Comparison of ENCODE assay signal across 30 mouse cellular contexts in the genomic region with DNA sequence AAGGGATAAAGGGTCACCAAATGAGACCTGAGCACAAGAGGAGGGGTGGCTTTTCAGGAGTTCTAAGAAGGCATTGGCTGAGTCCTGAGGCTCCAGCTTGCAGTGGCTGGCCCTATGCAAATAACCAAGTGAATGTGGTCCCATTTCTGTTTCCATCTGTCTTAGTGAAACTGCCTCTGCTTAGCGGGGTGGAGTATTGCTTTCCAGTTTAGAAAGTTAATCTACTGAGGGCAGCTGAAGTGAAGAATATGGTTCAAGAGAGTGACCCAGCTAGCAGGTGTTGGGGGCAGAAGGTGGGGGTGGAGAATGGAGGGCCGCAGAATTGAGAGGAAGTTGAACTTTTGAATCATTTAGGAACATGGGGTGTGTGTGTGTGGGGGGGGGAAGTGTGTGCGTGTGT. TPM values are rescaled to one million over a fixed set of nuclear protein-coding genes. Genes with fewer than 3 reads are reported as not detected.
DNase-seq lines count a peak whose midpoint lies in the region; ATAC-seq and TF ChIP-seq lines count a peak whose summit lies in the region.
"Had no signal": no experiment of that assay in that cellular context is flagged by ENCODE, and none has a peak within 500 bp of the region (broad histone marks: within the 10 kb centered on the region; RNA-seq: fewer than 3 reads in every experiment).

No protein-coding gene starts in this region.

- peak overlapping the region; percentile 91 for H3K4me2 ChIP-seq in CH12.LX (ENCODE audit: insufficient read depth, low read depth, poor library complexity, severe bottlenecking)
- H3K4me2 ChIP-seq in hindbrain, embryonic 16.5 days (ENCODE audit: low read length) = no peak overlapping the region
- H3K4me2 ChIP-seq: forebrain, embryonic 12.5 days; heart, embryonic 11.5 days; hindbrain, embryonic 12.5 days; liver, embryonic 13.5 days; midbrain, embryonic 15.5 days had no signal

- peaks cover 5% of the 10 kb centered on the region for H3K9me3 ChIP-seq in CH12.LX (replicated peaks; ENCODE audit: low read length)
- H3K9me3 ChIP-seq in hindbrain, embryonic 16.5 days (ENCODE audit: control insufficient read depth, low read length) = no peaks in the 10 kb centered on the region
- H3K9me3 ChIP-seq: forebrain, embryonic 12.5 days; hindbrain, embryonic 12.5 days; liver, embryonic 13.5 days; midbrain, embryonic 10.5 days; midbrain, embryonic 15.5 days had no signal

- 0 out of 2 replicates have a peak, but pooled peaks have one; percentile 27 for TF ChIP-seq POLR2A in CH12.LX (IDR thresholded peaks at IDR 0.05; ENCODE audit: low read depth, low read length)

- H3K27me3 ChIP-seq in CH12.LX (replicated peaks) = no peaks in the 10 kb centered on the region
- no peaks in the 10 kb centered on the region for H3K27me3 ChIP-seq in hindbrain, embryonic 16.5 days (replicated peaks; ENCODE audit: control insufficient read depth, insufficient read depth, low read length)
- H3K27me3 ChIP-seq: forebrain, embryonic 12.5 days; hindbrain, embryonic 12.5 days; liver, embryonic 13.5 days; midbrain, embryonic 15.5 days had no signal

- no peak overlapping the region for H3K9ac ChIP-seq in CH12.LX (ENCODE audit: insufficient read depth, low read depth)
- no peak overlapping the region for H3K9ac ChIP-seq in hindbrain, embryonic 16.5 days (ENCODE audit: low read depth, low read length)
- H3K9ac ChIP-seq: forebrain, embryonic 12.5 days; forebrain, postnatal 0 days; hindbrain, embryonic 12.5 days; liver, embryonic 13.5 days; midbrain, embryonic 15.5 days had no signal

- peak overlapping the region; percentile 43; the same call in 1 of the 2 replicates for H3K27ac ChIP-seq in CH12.LX (ENCODE audit: insufficient read depth, low read depth)
- H3K27ac ChIP-seq in gastrocnemius, adult 2 months = no peak overlapping the region
- H3K27ac ChIP-seq in hindbrain, embryonic 16.5 days (ENCODE audit: low read depth, low read length) = no peak overlapping the region
- H3K27ac ChIP-seq: forebrain, embryonic 12.5 days; hindbrain, embryonic 12.5 days; liver, embryonic 13.5 days; macrophage; midbrain, embryonic 10.5 days; midbrain, embryonic 15.5 days; stomach, postnatal 0 days had no signal

- dilution Hi-C loops in CH12.LX (cut with MboI; ENCODE audit: extremely low pct_ligation_motif_present, extremely low pct_unique_long_range_greater_than_20kb, low sequenced_read_pairs) = no loop called here

- no peak; the same call in 1 of the 2 replicates for TF ChIP-seq RAD21 in CH12.LX (IDR thresholded peaks at IDR 0.05; ENCODE audit: low read depth, low read length)

- 89% methylated on average over 3 of the region's 3 CpGs for WGBS in hindbrain, embryonic 16.5 days

- no peaks in the 10 kb centered on the region for H3K36me3 ChIP-seq in CH12.LX (replicated peaks in 1 of 2; ENCODE audit: control insufficient read depth in 1 of 2, insufficient read depth in 1 of 2, low read length in 1 of 2)
- no peaks in the 10 kb centered on the region for H3K36me3 ChIP-seq in hindbrain, embryonic 16.5 days (ENCODE audit: control insufficient read depth, insufficient read depth, low read length)
- H3K36me3 ChIP-seq: forebrain, embryonic 12.5 days; hindbrain, embryonic 12.5 days; liver, embryonic 13.5 days; midbrain, embryonic 10.5 days; midbrain, embryonic 15.5 days had no signal

- peak; percentile 2 for DNase-seq in spleen, adult 12 weeks (ENCODE audit: low spot score)
- no peak for DNase-seq in spleen, postnatal 14 days (ENCODE audit: low spot score in 2 of 2)
- DNase-seq in CH12.LX (ENCODE audit: extremely low read depth) = peak; percentile 96
- no peak for DNase-seq in gastrocnemius, adult 2 months
- DNase-seq: adrenal gland, adult 8-10 months; cerebellum, adult 11 months; cerebellum, adult 9-10 months; forebrain, postnatal 0 days; gastrocnemius, postnatal 10 days; heart, postnatal 36 days; kidney, adult 9 months; kidney, postnatal 10 days; layer of hippocampus, postnatal 36 days; left cerebral cortex, postnatal 4 days; liver, embryonic 13.5 days; lung, adult 2 months; lung, postnatal 10 days; right cerebral cortex, adult 18-20 months; thymus, postnatal 4 days had no signal

- peaks cover 17 to 61% of the 10 kb centered on the region in 2 experiments for H3K4me1 ChIP-seq in CH12.LX (ENCODE audit: control insufficient read depth in 1 of 2, insufficient read depth in 2 of 2)
- H3K4me1 ChIP-seq in hindbrain, embryonic 16.5 days (ENCODE audit: control insufficient read depth, insufficient read depth, low read depth, low read length) = no peaks in the 10 kb centered on the region
- H3K4me1 ChIP-seq: forebrain, embryonic 12.5 days; hindbrain, embryonic 12.5 days; midbrain, embryonic 15.5 days had no signal

- TF ChIP-seq CTCF in CH12.LX (conservative IDR thresholded peaks at IDR 0.05 in 1 of 2, IDR thresholded peaks at IDR 0.05 in 1 of 2; ENCODE audit: low read depth in 2 of 2, low read length in 2 of 2) = no peak
- no peak for TF ChIP-seq CTCF in gastrocnemius, adult 2 months (IDR thresholded peaks at IDR 0.05)

- peak; percentile 26; the same call in 1 of the 2 replicates for ATAC-seq in megakaryocyte progenitor cell, adult 5-6 weeks (replicated peaks; ENCODE audit: poor library complexity)
- ATAC-seq in erythroblast, adult 5-6 weeks (replicated peaks; ENCODE audit: low FRiP score, poor library complexity, severe bottlenecking) = no peak
- no peak for ATAC-seq in hindbrain, embryonic 16.5 days
- ATAC-seq: forebrain, postnatal 0 days; intestine, embryonic 16.5 days; midbrain, embryonic 15.5 days had no signal

- TF ChIP-seq EP300 in CH12.LX (IDR thresholded peaks at IDR 0.05; ENCODE audit: low read length) = peak; percentile 87

- intact Hi-C loops in gastrocnemius, adult 2 months (cut with DNase I) = no loop called here

- in situ Hi-C loops in CH12.LX (cut with MboI; ENCODE audit: low pct_ligation_motif_present, low pct_unique_long_range_greater_than_20kb, low sequenced_read_pairs) = no loop called here

- H3K4me3 ChIP-seq in CH12.LX (replicated peaks in 1 of 3; ENCODE audit: low read depth in 2 of 3, low read length in 2 of 3, poor library complexity in 1 of 3) = no peak overlapping the region
- no peak overlapping the region for H3K4me3 ChIP-seq in gastrocnemius, adult 2 months
- H3K4me3 ChIP-seq in hindbrain, embryonic 16.5 days (ENCODE audit: low read length) = no peak overlapping the region
- H3K4me3 ChIP-seq: forebrain, embryonic 12.5 days; hindbrain, embryonic 12.5 days; liver, embryonic 13.5 days; midbrain, embryonic 10.5 days; midbrain, embryonic 15.5 days had no signal

- no peaks in the 10 kb centered on the region for H3K79me2 ChIP-seq in CH12.LX (replicated peaks; ENCODE audit: control insufficient read depth, extremely low read depth, insufficient read depth, poor library complexity, severe bottlenecking)

TF ChIP-seq in CH12.LX, 34 proteins besides CTCF, POLR2A, EP300 and RAD21 (continues in another document):
- TF ChIP-seq MAZ (IDR thresholded peaks at IDR 0.05; ENCODE audit: low read depth, low read length) (peak; percentile 92), IRF4 (IDR thresholded peaks at IDR 0.05; ENCODE audit: low read depth, low read length) (peak; percentile 90), USF2 (conservative IDR thresholded peaks at IDR 0.05; ENCODE audit: low read depth, low read length) (no peak), E2F4 (IDR thresholded peaks at IDR 0.05; ENCODE audit: insufficient replicate concordance, low read depth, low read length) (no peak), UBTF (IDR thresholded peaks at IDR 0.05; ENCODE audit: low read depth, low read length) (no peak), TBP (conservative IDR thresholded peaks at IDR 0.05; ENCODE audit: low read depth, low read length) (peak; percentile 60; the same call in 1 of the 2 replicates), USF1 (IDR thresholded peaks at IDR 0.05; ENCODE audit: low read depth, low read length) (no peak), MEF2A (IDR thresholded peaks at IDR 0.05; ENCODE audit: borderline replicate concordance, low read depth, low read length) (peak; percentile 89), CHD2 (IDR thresholded peaks at IDR 0.05; ENCODE audit: low read length) (peak; percentile 72; the same call in 1 of the 2 replicates), SIN3A (IDR thresholded peaks at IDR 0.05; ENCODE audit: low read length) (peak; percentile 86), ZNF384 (IDR thresholded peaks at IDR 0.05; ENCODE audit: low read depth, low read length) (no peak), BHLHE40 (IDR thresholded peaks at IDR 0.05; ENCODE audit: low read depth, low read length) (peak; percentile 79), ZC3H11A (IDR thresholded peaks at IDR 0.05; ENCODE audit: low read depth, low read length) (no peak), GABPA (IDR thresholded peaks at IDR 0.05; ENCODE audit: insufficient replicate concordance, low read depth, low read length) (no peak), NRF1 (IDR thresholded peaks at IDR 0.05; ENCODE audit: low read depth, low read length) (no peak), ZMIZ1 (IDR thresholded peaks at IDR 0.05; ENCODE audit: low read depth, low read length) (peak; percentile 56; the same call in 1 of the 2 replicates), MYC (IDR thresholded peaks at IDR 0.05; ENCODE audit: low read depth, low read length) (no peak), ZKSCAN1 (IDR thresholded peaks at IDR 0.05; ENCODE audit: borderline replicate concordance, low read depth, low read length) (no peak), MAFK (IDR thresholded peaks at IDR 0.05; ENCODE audit: insufficient replicate concordance, low read length) (peak; percentile 94), TCF12 (IDR thresholded peaks at IDR 0.05; ENCODE audit: low read depth, low read length) (peak; percentile 93), POLR2AphosphoS2 (IDR thresholded peaks at IDR 0.05; ENCODE audit: low read depth, low read length) (no peak), JUN (IDR thresholded peaks at IDR 0.05; ENCODE audit: insufficient read depth, low read depth, low read length) (0 out of 2 replicates have a peak, but pooled peaks have one; percentile 5), PAX5 (IDR thresholded peaks at IDR 0.05; ENCODE audit: low read length) (no peak), SMC3 (IDR thresholded peaks at IDR 0.05; ENCODE audit: low read depth, low read length) (peak; percentile 36), NELFE (IDR thresholded peaks at IDR 0.05; ENCODE audit: low read depth, low read length) (peak; percentile 54; the same call in 1 of the 2 replicates)

RNA-seq across cellular contexts. Expression of gene Hhex, which starts 31.8 kb away (rescaled TPM):
- 7.3 and 7.6 TPM in 2 replicates for total RNA-seq in CH12.LX (2012; rRNA removed)
- total RNA-seq in CH12.LX (2014; rRNA removed) = 9.1 and 11.0 TPM in 2 replicates
- polyA plus RNA-seq in CH12.LX (2012; ENCODE audit: insufficient read length, low read depth) = 40.2 and 42.0 TPM in 2 replicates
- total RNA-seq in megakaryocyte progenitor cell, adult 5-6 weeks (2015) = 87.2 and 88.1 TPM in 2 replicates
- 28.2 and 29.9 TPM in 2 replicates for total RNA-seq in megakaryocyte progenitor cell, adult 5-6 weeks (2017)
- 25.1 and 27.3 TPM in 2 replicates for total RNA-seq in erythroblast, adult 5-6 weeks (2015; ENCODE audit: low replicate concordance)
- total RNA-seq in erythroblast, adult 5-6 weeks (2017; ENCODE audit: low replicate concordance) = 5.1 and 6.0 TPM in 2 replicates
- 1 to 10 TPM in 1 of 2 experiments, under 1 TPM in 1; 0.84 to 1.3 TPM for total RNA-seq in gastrocnemius, adult 2 months (2021)
- polyA plus RNA-seq in hindbrain, embryonic 16.5 days (2015; fragmentation: Nextera tagmentation; extraction: Ambion mirVana) = 4.7 and 5.5 TPM in 2 replicates

Comparison
In these comparisons a context has a peak if more than half of its experiments do, and no peak if none do; other contexts are left out.
1. DNase-seq: peak in spleen, adult 12 weeks (single experiment) and CH12.LX (single experiment); none in spleen, postnatal 14 days (0 of 2) and gastrocnemius, adult 2 months (single experiment).